Mouse (Mus musculus): ENCODE results near the gene Stk25. TPM values are rescaled to one million over a fixed set of nuclear protein-coding genes. Genes with fewer than 3 reads are reported as not detected.
A peak's percentile ranks its signal among the peaks of the same experiment; 100 is the strongest.

The Stk25 gene
- polyA plus RNA-seq, 2 experiments: 39.2 to 39.9 TPM

DNA sequence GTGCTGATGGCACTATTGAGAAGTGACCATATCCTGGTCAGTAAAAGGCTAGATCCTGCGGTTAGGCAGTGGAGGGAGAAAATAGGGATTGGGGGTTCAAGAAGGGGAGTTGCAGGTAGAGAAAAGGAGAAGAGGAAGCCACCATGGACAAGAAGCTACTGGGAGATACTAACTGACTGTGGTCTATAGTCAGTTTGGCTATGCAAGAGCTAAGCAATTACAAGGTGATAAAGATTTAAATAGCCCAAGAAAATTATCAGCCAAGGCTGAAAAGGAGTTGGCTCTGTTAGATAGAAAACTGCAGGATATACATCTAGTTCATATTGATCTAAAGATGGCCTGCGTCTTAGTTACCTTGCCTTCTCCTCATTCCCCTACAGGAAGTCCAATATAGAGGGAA, 15.8 kb downstream of the Stk25 start:
- Histone ChIP-seq H3K27me3 (ENCODE audit: control insufficient read depth, insufficient read depth, low read length) (no peaks in the 10 kb centered on the region), H3K27ac (no peak overlapping the region), H3K4me3 (ENCODE audit: insufficient read depth in 1 of 2, low read depth in 2 of 2, low read length in 2 of 2) (no peak overlapping the region), H3K9ac (replicated peaks) (no peak overlapping the region), H3K4me2 (ENCODE audit: low read depth) (no peak overlapping the region), H3K36me3 (replicated peaks; ENCODE audit: control insufficient read depth, insufficient read depth, low read depth) (no peaks in the 10 kb centered on the region), H3K4me1 (replicated peaks; ENCODE audit: control insufficient read depth in 2 of 2, insufficient read depth in 2 of 2, low read length in 1 of 2) (no peaks in the 10 kb centered on the region), H3K9me3 (ENCODE audit: control insufficient read depth, low read length) (no peaks in the 10 kb centered on the region)
- ATAC-seq (ENCODE audit: insufficient read depth): no peak
- no peak for DNase-seq (ENCODE audit: low read depth in 3 of 3, low spot score in 3 of 3)
- 69% methylated on average over 2 of the region's 2 CpGs for WGBS (ENCODE audit: insufficient replicate concordance)
- TF ChIP-seq EP300 (IDR thresholded peaks at IDR 0.05; ENCODE audit: low read depth) (no peak), CTCF (IDR thresholded peaks at IDR 0.05; ENCODE audit: low read depth) (no peak)

DNA sequence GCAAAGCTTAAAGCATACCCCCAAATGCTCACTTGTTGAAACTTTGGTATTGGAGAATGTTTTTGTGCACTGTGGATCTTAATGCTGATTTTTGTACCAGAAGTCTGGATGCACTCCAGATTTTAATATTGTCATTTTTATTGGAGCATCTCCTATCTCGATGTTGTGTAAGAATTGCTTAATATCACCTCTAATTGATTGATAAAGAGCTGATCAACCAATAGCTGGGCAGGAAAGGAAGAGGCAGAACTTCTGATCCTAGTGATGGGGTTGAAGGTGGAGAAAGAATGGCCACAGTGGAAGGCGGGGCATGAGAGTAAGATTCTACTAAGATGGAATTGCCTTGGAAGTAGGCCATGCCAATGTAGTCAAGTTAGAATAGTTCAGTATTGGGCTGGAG, 16.5 kb downstream of the Stk25 start:
- Histone ChIP-seq H3K9me3 (ENCODE audit: control insufficient read depth, low read length) (no peaks in the 10 kb centered on the region), H3K4me3 (ENCODE audit: insufficient read depth in 1 of 2, low read depth in 2 of 2, low read length in 2 of 2) (no peak overlapping the region), H3K4me1 (replicated peaks; ENCODE audit: control insufficient read depth in 2 of 2, insufficient read depth in 2 of 2, low read length in 1 of 2) (no peaks in the 10 kb centered on the region), H3K27ac (no peak overlapping the region), H3K27me3 (ENCODE audit: control insufficient read depth, insufficient read depth, low read length) (no peaks in the 10 kb centered on the region), H3K4me2 (ENCODE audit: low read depth) (no peak overlapping the region), H3K36me3 (replicated peaks; ENCODE audit: control insufficient read depth, insufficient read depth, low read depth) (no peaks in the 10 kb centered on the region), H3K9ac (replicated peaks) (no peak overlapping the region)
- DNase-seq (ENCODE audit: low read depth in 3 of 3, low spot score in 3 of 3): no peak
- no peak for ATAC-seq (ENCODE audit: insufficient read depth)
- TF ChIP-seq CTCF (IDR thresholded peaks at IDR 0.05; ENCODE audit: low read depth) (no peak), EP300 (IDR thresholded peaks at IDR 0.05; ENCODE audit: low read depth) (no peak)
- 67% methylated on average over 2 of the region's 2 CpGs for WGBS (ENCODE audit: insufficient replicate concordance)

DNA sequence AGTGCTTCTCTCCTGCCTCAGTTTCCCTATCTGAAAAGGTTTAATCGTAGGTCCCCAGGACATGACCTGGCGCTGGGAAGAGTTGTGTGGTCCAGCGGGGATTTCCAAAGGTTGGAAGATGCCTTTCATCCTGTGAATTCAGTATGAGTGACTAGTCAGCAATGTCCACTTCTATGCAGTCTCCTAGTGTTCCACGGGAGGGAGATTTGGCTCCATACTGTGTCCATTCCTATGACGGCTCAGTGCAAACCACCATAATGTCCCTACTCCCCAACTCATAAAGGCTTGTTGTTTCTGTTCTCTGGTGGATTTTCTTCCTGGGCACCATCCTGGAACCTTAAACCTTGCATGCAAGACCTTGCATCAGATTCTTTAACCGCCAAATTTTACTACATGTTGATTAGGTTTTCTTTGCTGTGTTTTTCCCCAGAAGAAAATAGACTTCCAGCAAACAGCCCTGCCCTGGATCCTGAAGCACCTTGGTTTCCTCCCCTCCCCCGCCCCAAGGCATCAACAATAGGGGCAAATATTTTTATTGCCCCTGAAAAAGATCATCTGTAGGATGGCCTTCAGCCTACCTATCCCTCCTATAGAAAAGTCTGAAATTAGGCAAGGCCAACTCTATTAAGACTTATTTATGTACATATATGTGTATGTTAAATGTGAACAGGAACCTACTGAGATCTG, 22.1 kb downstream of the Stk25 start:
- 24% methylated on average over 7 of the region's 7 CpGs for WGBS (ENCODE audit: insufficient replicate concordance)
- no peaks in the 10 kb centered on the region for H3K36me3 ChIP-seq (replicated peaks; ENCODE audit: control insufficient read depth, insufficient read depth, low read depth)
- peak overlapping the region; percentile 81 for H3K4me2 ChIP-seq (ENCODE audit: low read depth)
- DNase-seq (ENCODE audit: low read depth in 3 of 3, low spot score in 3 of 3) (peak in 1 of 3 experiments; percentile 38), ATAC-seq (ENCODE audit: insufficient read depth) (no peak)
- H3K27ac ChIP-seq: peak overlapping the region; percentile 26
- peaks cover 7 to 24% of the 10 kb centered on the region in 2 experiments for H3K4me1 ChIP-seq (replicated peaks; ENCODE audit: control insufficient read depth in 2 of 2, insufficient read depth in 2 of 2, low read length in 1 of 2)
- H3K27me3 ChIP-seq (ENCODE audit: control insufficient read depth, insufficient read depth, low read length): no peaks in the 10 kb centered on the region
- peak; percentile 31; the same call in 1 of the 2 replicates for TF ChIP-seq CTCF (IDR thresholded peaks at IDR 0.05; ENCODE audit: low read depth)
- no peak for TF ChIP-seq EP300 (IDR thresholded peaks at IDR 0.05; ENCODE audit: low read depth)
- no peaks in the 10 kb centered on the region for H3K9me3 ChIP-seq (ENCODE audit: control insufficient read depth, low read length)
- H3K4me3 ChIP-seq (ENCODE audit: insufficient read depth in 1 of 2, low read depth in 2 of 2, low read length in 2 of 2): peak overlapping the region; percentile 73 to 86
- peak overlapping the region; percentile 73 for H3K9ac ChIP-seq (replicated peaks)

DNA sequence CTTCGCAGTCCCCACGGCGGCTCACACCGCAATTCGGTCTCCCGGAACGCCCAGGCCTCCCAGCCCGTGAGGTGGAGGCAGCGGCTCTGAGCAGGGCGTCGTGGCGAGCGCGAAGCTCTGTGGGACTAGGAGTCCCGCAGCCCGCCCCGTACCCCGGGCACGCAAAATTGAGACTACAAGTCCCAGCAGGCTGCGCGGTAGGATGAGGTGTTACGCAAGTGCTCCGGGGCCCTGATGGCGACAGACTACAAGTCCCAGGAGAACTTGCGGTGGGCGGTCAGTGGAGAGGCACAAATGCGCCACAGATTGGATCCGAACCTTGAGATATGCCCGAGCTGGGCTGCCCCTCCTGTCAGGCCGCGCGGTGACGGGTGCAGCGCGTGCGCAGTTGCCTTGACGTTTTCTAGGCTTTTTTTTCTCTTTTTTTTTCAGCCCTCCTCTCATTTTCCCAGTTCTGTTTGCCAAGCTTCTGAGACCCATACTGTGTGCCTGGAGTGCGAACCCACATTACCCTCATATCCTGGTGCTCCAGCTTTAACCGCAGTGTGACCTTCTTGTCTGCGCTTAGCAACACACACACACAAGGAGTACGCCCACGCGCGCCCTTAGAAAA, 22.8 kb downstream of the Stk25 start:
- Histone ChIP-seq H3K27me3 (ENCODE audit: control insufficient read depth, insufficient read depth, low read length) (no peaks in the 10 kb centered on the region), H3K4me2 (ENCODE audit: low read depth) (peak overlapping the region; percentile 81), H3K4me3 (ENCODE audit: insufficient read depth in 1 of 2, low read depth in 2 of 2, low read length in 2 of 2) (peak overlapping the region; percentile 73 to 86), H3K9ac (replicated peaks) (peak overlapping the region; percentile 73), H3K36me3 (replicated peaks; ENCODE audit: control insufficient read depth, insufficient read depth, low read depth) (no peaks in the 10 kb centered on the region), H3K4me1 (replicated peaks; ENCODE audit: control insufficient read depth in 2 of 2, insufficient read depth in 2 of 2, low read length in 1 of 2) (peaks cover 13 to 31% of the 10 kb centered on the region in 2 experiments), H3K27ac (peak overlapping the region; percentile 61), H3K9me3 (ENCODE audit: control insufficient read depth, low read length) (no peaks in the 10 kb centered on the region)
- no peak for TF ChIP-seq CTCF (IDR thresholded peaks at IDR 0.05; ENCODE audit: low read depth)
- no peak for TF ChIP-seq EP300 (IDR thresholded peaks at IDR 0.05; ENCODE audit: low read depth)
- ATAC-seq (ENCODE audit: insufficient read depth) (peak; percentile 96), DNase-seq (ENCODE audit: low read depth in 3 of 3, low spot score in 3 of 3) (peak; percentile 98 to 99 (median 98))
- under 1% methylated on average over 44 of the region's 44 CpGs for WGBS (ENCODE audit: insufficient replicate concordance)

DNA sequence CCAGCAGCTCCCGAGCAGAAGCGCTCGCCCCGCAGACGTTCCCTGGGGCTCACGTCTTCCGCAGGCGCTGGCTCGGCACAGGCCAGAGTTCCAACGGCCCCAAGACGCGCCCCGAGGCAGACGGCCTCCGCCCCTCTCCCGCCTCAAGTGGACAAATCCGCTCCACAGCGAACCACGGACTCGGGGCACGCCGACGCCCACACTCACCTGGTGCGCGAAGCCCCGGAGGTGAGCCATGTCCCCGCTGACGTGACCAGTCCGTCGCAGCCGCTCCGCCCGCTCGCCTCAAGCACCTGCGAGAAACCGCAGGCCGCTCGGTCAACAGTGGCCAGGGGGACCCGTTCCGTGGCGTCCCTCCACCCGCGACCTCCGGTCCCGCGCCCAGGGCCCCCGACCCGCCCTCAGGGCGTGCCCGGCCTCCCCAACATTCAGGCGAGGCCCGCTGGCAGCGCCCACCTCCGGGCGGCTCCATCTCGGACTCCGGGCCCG, 23.3 kb downstream of the Stk25 start:
- H3K27ac ChIP-seq: peak overlapping the region; percentile 61
- TF ChIP-seq CTCF (IDR thresholded peaks at IDR 0.05; ENCODE audit: low read depth) (peak; percentile 37), EP300 (IDR thresholded peaks at IDR 0.05; ENCODE audit: low read depth) (no peak)
- no peaks in the 10 kb centered on the region for H3K9me3 ChIP-seq (ENCODE audit: control insufficient read depth, low read length)
- peak overlapping the region; percentile 72 for H3K9ac ChIP-seq (replicated peaks)
- under 1% methylated on average over 58 of the region's 58 CpGs for WGBS (ENCODE audit: insufficient replicate concordance)
- peaks cover 19 to 36% of the 10 kb centered on the region in 2 experiments for H3K4me1 ChIP-seq (replicated peaks; ENCODE audit: control insufficient read depth in 2 of 2, insufficient read depth in 2 of 2, low read length in 1 of 2)
- H3K4me2 ChIP-seq (ENCODE audit: low read depth): peak overlapping the region; percentile 81
- H3K36me3 ChIP-seq (replicated peaks; ENCODE audit: control insufficient read depth, insufficient read depth, low read depth): no peaks in the 10 kb centered on the region
- ATAC-seq (ENCODE audit: insufficient read depth) (peak; percentile 38), DNase-seq (ENCODE audit: low read depth in 3 of 3, low spot score in 3 of 3) (peak in 1 of 3 experiments; percentile 44)
- no peaks in the 10 kb centered on the region for H3K27me3 ChIP-seq (ENCODE audit: control insufficient read depth, insufficient read depth, low read length)
- H3K4me3 ChIP-seq (ENCODE audit: insufficient read depth in 1 of 2, low read depth in 2 of 2, low read length in 2 of 2): peak overlapping the region; percentile 66 to 86

Data from liver, embryonic 14.5 days (tissue).